Mouse (Mus musculus) stomach, postnatal 0 days (tissue): ENCODE data around the gene Catsper1. TPM values are rescaled to one million over a fixed set of nuclear protein-coding genes. Genes with fewer than 3 reads are reported as not detected.

ENCODE experiments used
- ATAC-seq: fragments of 200-750 bp; cut with Nextera tagmentation; 2 replicates; pipeline ENCODE4 v1.8.0; 2017; ENCODE audit not compliant: low FRiP score, low TSS enrichment
- DNase-seq: peaks from one replicate; pipeline ENCODE4 v3.0.0-alpha.2; 2016; ENCODE audit warnings: low spot score
- H3K27ac ChIP-seq: fragments of 300-500 bp; sonication (generic); replicated peaks from 2 replicates; pipeline ENCODE4 v1.5.1; 2014; ENCODE audit warnings: mild to moderate bottlenecking, control low read depth
- H3K27me3 ChIP-seq: fragments of 300-500 bp; sonication (generic); 2 replicates; pipeline ENCODE4 v1.6.1; 2014; ENCODE audit warnings: low read length; ENCODE audit not compliant: control insufficient read depth, insufficient read depth
- H3K36me3 ChIP-seq: fragments of 300-500 bp; sonication (generic); 2 replicates; pipeline ENCODE4 v1.6.1; 2014; ENCODE audit warnings: low read length, mixed read lengths; ENCODE audit not compliant: control insufficient read depth, insufficient read depth
- H3K4me1 ChIP-seq: fragments of 300-500 bp; sonication (generic); replicated peaks from 2 replicates; pipeline ENCODE4 v1.6.1; 2014; ENCODE audit warnings: antibody characterized with exemption; ENCODE audit not compliant: control insufficient read depth, insufficient read depth
- H3K4me2 ChIP-seq: fragments of 300-500 bp; sonication (generic); replicated peaks from 2 replicates; pipeline ENCODE4 v1.6.1; 2014; ENCODE audit warnings: low read depth, mild to moderate bottlenecking, control low read depth, moderate library complexity
- H3K4me3 ChIP-seq: fragments of 300-500 bp; sonication (generic); 2 replicates; pipeline ENCODE4 v1.5.1; 2014; ENCODE audit warnings: low read depth, low read length, control low read depth
- H3K9ac ChIP-seq: fragments of 300-500 bp; sonication (generic); 2 replicates; pipeline ENCODE4 v1.6.1; 2014; ENCODE audit warnings: mild to moderate bottlenecking, low read length, control low read depth, mixed read lengths
- H3K9me3 ChIP-seq: fragments of 300-500 bp; sonication (generic); 2 replicates; pipeline ENCODE4 v1.6.1; 2016; ENCODE audit warnings: low read length; ENCODE audit not compliant: control insufficient read depth
- CTCF ChIP-seq: IDR thresholded peaks from 2 replicates; pipeline ENCODE4 v1.5.1; 2016; ENCODE audit warnings: antibody characterized with exemption, low read depth, mild to moderate bottlenecking, moderate library complexity
- EP300 ChIP-seq: optimal IDR thresholded peaks from 2 replicates; pipeline ENCODE3; 2016; ENCODE audit warnings: antibody characterized with exemption
- WGBS: fragments of 180-500 bp; shearing (Covaris S2); extraction: QIAGEN DNeasy Blood & Tissue Kit; methylation state at CpG from one replicate; pipeline ENCODE4 v1.1.7; 2014; 5-methylcytosine and 5-hydroxymethylcytosine counted together
- polyA plus RNA-seq: library from polyadenylated mRNA; unstranded; fragments of >200 nt; fragmentation: Nextera tagmentation; extraction: Ambion mirVana; gene quantifications from 2 replicates; pipeline ENCODE4 v1.2.1, GENCODE M21; 2015

Catsper1 gene
- not detected in 2 replicates for polyA plus RNA-seq

DNA sequence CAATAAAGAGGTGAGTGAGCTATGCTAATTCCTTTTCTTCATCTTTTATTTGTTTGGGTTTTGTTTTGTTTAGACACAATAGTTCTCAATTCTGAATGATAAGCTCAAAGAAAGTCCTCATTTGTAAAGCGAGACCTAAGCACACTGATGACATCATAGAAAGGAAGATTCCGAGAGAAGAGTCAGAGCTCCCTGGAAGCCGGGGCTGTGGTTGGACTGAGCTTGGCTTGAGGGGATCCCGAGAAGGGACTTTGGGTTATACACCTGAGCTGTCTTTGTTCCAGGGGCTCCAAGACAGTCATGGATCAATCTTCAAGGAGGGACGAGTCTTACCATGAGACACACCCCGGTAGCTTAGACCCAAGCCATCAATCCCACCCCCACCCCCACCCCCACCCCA is at the start of gene Catsper1:
Catsper1 (plus strand) TSS at position 301 of the 400 bp plus-strand sequence.
- Histone ChIP-seq H3K4me2 (no peak within 1 kb of the TSS), H3K4me3 (no peak within 1 kb of the TSS), H3K9me3 (no peaks in the 10 kb centered on the region), H3K27ac (no peak within 1 kb of the TSS), H3K27me3 (no peaks in the 10 kb centered on the region), H3K9ac (no peak within 1 kb of the TSS), H3K4me1 (no peaks in the 10 kb centered on the region), H3K36me3 (no peaks in the 10 kb centered on the region)
- no peak for ATAC-seq
- WGBS, result 90% methylated on average over 6 of the region's 6 CpGs
- TF ChIP-seq EP300 (no peak), CTCF (no peak)
- DNase-seq, result no peak

DNA sequence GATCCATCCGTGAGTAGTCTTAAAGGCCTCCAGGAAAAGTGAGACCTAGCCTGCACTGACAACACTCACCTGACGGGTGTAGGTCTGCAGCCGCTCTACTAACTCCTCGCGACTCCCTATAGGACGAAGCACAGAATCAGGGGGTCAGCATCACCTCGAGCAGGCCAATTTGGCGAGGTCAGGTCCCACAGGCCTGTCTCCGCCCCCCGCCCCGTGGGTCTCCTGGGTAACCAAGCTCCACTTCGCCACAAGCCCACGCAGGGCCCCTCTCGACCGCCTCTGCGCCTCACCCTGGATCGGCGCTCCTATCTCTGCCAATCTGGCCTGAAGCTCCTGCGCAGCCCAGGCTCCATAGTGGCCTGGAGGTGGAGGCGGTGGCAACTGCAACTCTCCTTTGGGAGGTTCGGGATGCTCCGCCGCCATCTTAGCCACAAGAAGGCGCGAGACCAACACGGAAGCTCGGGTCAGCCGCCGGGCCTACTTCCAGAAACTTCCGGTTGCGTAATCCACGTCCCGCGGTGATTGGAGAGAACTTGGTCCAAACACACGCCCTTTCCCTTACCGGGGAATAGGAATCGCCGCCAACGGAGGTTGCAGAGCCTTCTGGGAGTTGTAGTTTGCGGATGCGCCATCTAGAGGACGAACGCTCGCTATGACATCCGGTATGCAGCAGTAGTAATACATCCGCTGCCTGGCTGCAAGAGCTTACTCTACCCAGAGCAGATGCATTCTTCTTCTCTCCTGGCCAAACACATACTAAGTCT is 40.4 kb upstream of the Catsper1 start, which contains the start of gene Sf3b2:
Sf3b2 (minus strand) TSS at position 484 of the 764 bp plus-strand sequence.
- no peaks in the 10 kb centered on the region for H3K9me3 ChIP-seq
- H3K4me3 ChIP-seq, result peak within 1 kb of the TSS; percentile 92
- no peak for TF ChIP-seq EP300
- TF ChIP-seq CTCF, result peak; percentile 88
- H3K4me1 ChIP-seq, result no peaks in the 10 kb centered on the region
- peak; percentile 98 for DNase-seq
- H3K36me3 ChIP-seq, result peaks cover 16% of the 10 kb centered on the region
- WGBS, result under 1% methylated on average over 46 of the region's 46 CpGs
- H3K27me3 ChIP-seq, result no peaks in the 10 kb centered on the region
- H3K27ac ChIP-seq, result peak within 1 kb of the TSS; percentile 85
- H3K9ac ChIP-seq, result peak within 1 kb of the TSS; percentile 82
- peak within 1 kb of the TSS; percentile 73 for H3K4me2 ChIP-seq
- ATAC-seq, result peak; percentile 97

DNA sequence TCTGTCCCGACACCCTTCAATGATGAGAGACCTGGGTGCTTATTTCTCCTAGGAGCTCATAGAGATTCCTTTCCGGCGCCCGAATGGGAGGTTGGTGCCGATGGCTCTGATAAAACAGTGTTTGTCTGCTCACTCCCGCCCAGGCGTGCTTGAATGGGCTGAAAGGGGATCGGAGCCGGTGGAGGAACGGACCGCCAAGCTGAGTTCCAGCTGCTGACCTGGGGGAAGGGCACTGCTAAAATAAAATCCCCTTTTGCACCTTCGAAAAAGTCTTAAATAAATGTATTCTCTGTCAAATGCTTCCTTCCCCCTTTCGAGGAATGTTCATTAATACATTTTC is 39.8 kb upstream of the Catsper1 start:
- Histone ChIP-seq H3K9ac (peak overlapping the region; percentile 38; the same call in 1 of the 2 replicates), H3K9me3 (no peaks in the 10 kb centered on the region), H3K27ac (peak overlapping the region; percentile 73; the same call in 1 of the 2 replicates), H3K27me3 (no peaks in the 10 kb centered on the region), H3K4me3 (peak overlapping the region; percentile 92), H3K4me2 (peak overlapping the region; percentile 73), H3K4me1 (no peaks in the 10 kb centered on the region), H3K36me3 (peaks cover 11% of the 10 kb centered on the region)
- ATAC-seq, result peak; percentile 46
- 6% methylated on average over 13 of the region's 13 CpGs for WGBS
- no peak for DNase-seq
- TF ChIP-seq CTCF, result no peak
- TF ChIP-seq EP300, result no peak

GRCm38 (mm10) chr19:5296630-5297029 is 38.9 kb upstream of the Catsper1 start:
- no peak overlapping the region for H3K4me3 ChIP-seq
- H3K27me3 ChIP-seq, result no peaks in the 10 kb centered on the region
- no peak for DNase-seq
- no peaks in the 10 kb centered on the region for H3K9me3 ChIP-seq
- no peak for ATAC-seq
- no peaks in the 10 kb centered on the region for H3K4me1 ChIP-seq
- H3K9ac ChIP-seq, result no peak overlapping the region
- H3K27ac ChIP-seq, result no peak overlapping the region
- WGBS, result 39% methylated on average over 5 of the region's 5 CpGs
- TF ChIP-seq EP300 (no peak), CTCF (no peak)
- peaks cover 11% of the 10 kb centered on the region for H3K36me3 ChIP-seq
- H3K4me2 ChIP-seq, result no peak overlapping the region

- H3K9ac ChIP-seq, result peak within 1 kb of the TSS; percentile 53
- H3K27ac ChIP-seq, result no peak within 1 kb of the TSS
- H3K27me3 ChIP-seq, result no peaks in the 10 kb centered on the region
Observed at GRCm38 (mm10) chr19:5297903-5298800, 37.4 kb upstream of the Catsper1 start, which contains the start of gene Gal3st3. Gene Gal3st3 (plus strand): TSS chr19:5298331.

More at GRCm38 (mm10) chr19:5297903-5298800, 37.4 kb upstream of the Catsper1 start, which contains the start of gene Gal3st3:
- TF ChIP-seq CTCF, result no peak
- no peak for TF ChIP-seq EP300
- no peaks in the 10 kb centered on the region for H3K4me1 ChIP-seq
- no peaks in the 10 kb centered on the region for H3K9me3 ChIP-seq
- DNase-seq (no peak), ATAC-seq (no peak)
- H3K36me3 ChIP-seq, result no peaks in the 10 kb centered on the region
- H3K4me2 ChIP-seq, result peak within 1 kb of the TSS; percentile 52
- WGBS, result 13% methylated on average over 32 of the region's 32 CpGs
- peak within 1 kb of the TSS; percentile 8 for H3K4me3 ChIP-seq
